Mouse (Mus musculus) kidney, adult 2 months (tissue): ENCODE measurements at regions not wholly inside any gene's neighbourhood (a gene's known extent, or its start where the extent isn't known, plus 50 kb on each side); places are given as distances from the start of the nearest gene placed in this dataset.

Source experiments
- CTCF ChIP-seq: fragments of 200-500 bp; conservative IDR thresholded peaks from 2 replicates; pipeline ENCODE4 v1.5.1; 2011; ENCODE audit warnings: low read depth, mild to moderate bottlenecking, control low read depth, low read length, moderate library complexity, mixed read lengths; ENCODE audit not compliant: insufficient read depth, insufficient read length
- POLR2A ChIP-seq: fragments of 200-500 bp; IDR thresholded peaks from one replicate; pipeline ENCODE4 v1.6.1; 2011; ENCODE audit warnings: low read depth, low read length, control low read depth

DNA sequence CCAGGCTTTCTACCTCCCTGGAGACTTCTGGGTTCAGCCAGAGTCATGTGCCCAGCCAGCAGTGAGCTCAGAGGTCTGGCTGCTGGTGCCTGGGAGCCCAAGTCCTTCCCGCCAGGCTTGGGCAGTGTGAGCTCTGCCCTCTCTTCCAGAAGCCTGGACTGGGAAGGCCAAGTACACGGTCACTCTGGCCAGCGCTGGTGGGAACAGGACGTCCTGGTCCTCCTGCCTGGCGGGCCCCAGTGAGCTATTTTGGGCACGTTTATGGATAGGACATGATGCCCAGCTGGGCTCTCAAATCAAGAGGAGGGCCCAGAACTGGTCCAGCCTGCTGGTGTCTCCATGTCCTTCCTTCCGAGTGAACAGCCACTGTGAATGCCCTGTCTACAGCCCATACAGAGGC is 87.3 kb upstream of the Ptpn1 start:
- TF ChIP-seq POLR2A (no peak), CTCF (no peak)
